Comparison of ENCODE assay signal across 23 mouse cellular contexts in genomic region chr2:92609704-92610379, GRCm38 (mm10). TPM values are rescaled to one million over a fixed set of nuclear protein-coding genes. Genes with fewer than 3 reads are reported as not detected.
DNase-seq lines count a peak whose midpoint lies in the region; ATAC-seq lines count a peak whose summit lies in the region.
"Had no signal": no experiment of that assay in that cellular context is flagged by ENCODE, and none has a peak within 500 bp of the region (broad histone marks: within the 10 kb centered on the region; RNA-seq: fewer than 3 reads in every experiment).

No protein-coding gene starts in this region.

- no peak for ATAC-seq in midbrain, embryonic 14.5 days (ENCODE audit: low FRiP score, low TSS enrichment)
- ATAC-seq: activated CD4-positive, CD25-positive, alpha-beta regulatory T cell, adult 4 months; CD4-positive, CD25-positive, alpha-beta regulatory T cell, adult 4 months; intestine, postnatal 0 days had no signal

- peaks cover 15% of the 10 kb centered on the region for H3K36me3 ChIP-seq in midbrain, embryonic 10.5 days
- H3K36me3 ChIP-seq in midbrain, embryonic 14.5 days (ENCODE audit: control insufficient read depth, insufficient read depth, low read length), result peaks cover 27% of the 10 kb centered on the region
- H3K36me3 ChIP-seq in embryonic facial prominence, embryonic 10.5 days (replicated peaks), result no peaks in the 10 kb centered on the region
- H3K36me3 ChIP-seq: heart, embryonic 10.5 days; limb, embryonic 10.5 days had no signal

- intact Hi-C loops in heart, postnatal 10 days (cut with DNase I), result loop anchor here (1.0 to 2.0 kb wide), 3 partner anchors 85 to 200 kb away; no protein-coding TSS in a partner anchor

- H3K4me3 ChIP-seq in midbrain, embryonic 10.5 days, result no peak overlapping the region
- no peak overlapping the region for H3K4me3 ChIP-seq in midbrain, embryonic 14.5 days (replicated peaks; ENCODE audit: low read depth, low read length)
- H3K4me3 ChIP-seq in embryonic facial prominence, embryonic 10.5 days, result no peak overlapping the region
- H3K4me3 ChIP-seq: embryonic facial prominence, embryonic 12.5 days; erythroblast, embryonic 14.5 days; heart, embryonic 10.5 days; hindbrain, embryonic 15.5 days; limb, embryonic 10.5 days; myocyte had no signal

- H3K4me1 ChIP-seq in midbrain, embryonic 10.5 days, result peaks cover 24% of the 10 kb centered on the region
- no peaks in the 10 kb centered on the region for H3K4me1 ChIP-seq in midbrain, embryonic 14.5 days (ENCODE audit: control insufficient read depth, insufficient read depth, low read length)
- H3K4me1 ChIP-seq in embryonic facial prominence, embryonic 10.5 days, result peaks cover 16% of the 10 kb centered on the region
- H3K4me1 ChIP-seq: embryonic facial prominence, embryonic 12.5 days had no signal

- 71% methylated on average over 3 of the region's 3 CpGs for WGBS in midbrain, embryonic 10.5 days
- 85% methylated on average over 3 of the region's 3 CpGs for WGBS in midbrain, embryonic 14.5 days
- WGBS in embryonic facial prominence, embryonic 10.5 days, result 84% methylated on average over 3 of the region's 3 CpGs

- H3K9me3 ChIP-seq in midbrain, embryonic 10.5 days (replicated peaks), result no peaks in the 10 kb centered on the region
- H3K9me3 ChIP-seq in midbrain, embryonic 14.5 days (ENCODE audit: control insufficient read depth, low read length), result no peaks in the 10 kb centered on the region
- no peaks in the 10 kb centered on the region for H3K9me3 ChIP-seq in embryonic facial prominence, embryonic 10.5 days
- H3K9me3 ChIP-seq: embryonic facial prominence, embryonic 12.5 days; heart, embryonic 10.5 days; hindbrain, embryonic 15.5 days; limb, embryonic 10.5 days had no signal

- H3K27ac ChIP-seq in midbrain, embryonic 10.5 days (replicated peaks), result 0 out of 2 replicates have a peak overlapping the region, but pooled peaks have one; percentile 53
- H3K27ac ChIP-seq in midbrain, embryonic 14.5 days (replicated peaks; ENCODE audit: low read depth, low read length), result no peak overlapping the region
- peak overlapping the region; percentile 14; the same call in 1 of the 2 replicates for H3K27ac ChIP-seq in embryonic facial prominence, embryonic 10.5 days (replicated peaks)
- H3K27ac ChIP-seq: embryonic facial prominence, embryonic 12.5 days; heart, embryonic 10.5 days; hindbrain, embryonic 15.5 days; limb, embryonic 10.5 days had no signal

- H3K27me3 ChIP-seq in midbrain, embryonic 10.5 days (ENCODE audit: low read depth, poor library complexity, severe bottlenecking), result peaks cover 71% of the 10 kb centered on the region
- no peaks in the 10 kb centered on the region for H3K27me3 ChIP-seq in midbrain, embryonic 14.5 days (ENCODE audit: control insufficient read depth, insufficient read depth, low read length)
- peaks cover 41% of the 10 kb centered on the region for H3K27me3 ChIP-seq in embryonic facial prominence, embryonic 10.5 days (replicated peaks; ENCODE audit: low read depth, poor library complexity, severe bottlenecking)
- H3K27me3 ChIP-seq: embryonic facial prominence, embryonic 12.5 days; hindbrain, embryonic 15.5 days had no signal

- no peak overlapping the region for H3K9ac ChIP-seq in midbrain, embryonic 14.5 days (replicated peaks; ENCODE audit: low read length)
- H3K9ac ChIP-seq: embryonic facial prominence, embryonic 12.5 days; hindbrain, embryonic 15.5 days; liver, postnatal 0 days had no signal

- H3K4me2 ChIP-seq in midbrain, embryonic 14.5 days (ENCODE audit: low read length), result no peak overlapping the region
- H3K4me2 ChIP-seq: embryonic facial prominence, embryonic 12.5 days; hindbrain, embryonic 15.5 days; midbrain, embryonic 11.5 days had no signal

- peak; percentile 41 to 47 for DNase-seq in cerebellum, postnatal 14 days
- no peak for DNase-seq in cerebellum, postnatal 4 days (ENCODE audit: low spot score in 2 of 2)
- DNase-seq in layer of hippocampus, postnatal 10 days (ENCODE audit: low spot score in 2 of 2), result peak; percentile 66 to 77
- DNase-seq in layer of hippocampus, adult 11-12 months (ENCODE audit: low spot score), result no peak
- DNase-seq in midbrain, embryonic 10.5 days (ENCODE audit: low spot score), result no peak
- no peak for DNase-seq in midbrain, embryonic 14.5 days
- DNase-seq in embryonic facial prominence, embryonic 10.5 days (ENCODE audit: low spot score), result no peak
- DNase-seq in heart, postnatal 10 days, result no peak
- DNase-seq: adrenal gland, postnatal 25 days; gastrocnemius, postnatal 25 days; liver, postnatal 0 days; lung, postnatal 4 days; thymus, postnatal 14 days had no signal

RNA-seq across cellular contexts. Expression of gene Chst1, which starts 10.3 kb away (rescaled TPM):
- total RNA-seq in layer of hippocampus, postnatal 10 days (2021), result 100 to 1,000 TPM; 157 to 159 TPM
- polyA plus RNA-seq in midbrain, embryonic 10.5 days (2016; fragmentation: Nextera tagmentation; extraction: Ambion mirVana), result 5.1 and 5.7 TPM in 2 replicates
- 25.2 and 26.1 TPM in 2 replicates for polyA plus RNA-seq in midbrain, embryonic 14.5 days (2014; fragmentation: Nextera tagmentation; extraction: Ambion mirVana)
- polyA plus RNA-seq in embryonic facial prominence, embryonic 10.5 days (2016; fragmentation: Nextera tagmentation; extraction: Ambion mirVana), result 2.5 TPM in 2 replicates
- total RNA-seq in heart, postnatal 10 days (2021), result 1 to 10 TPM; 6.1 to 6.5 TPM
- polyA plus RNA-seq: erythroblast, embryonic 14.5 days had no signal

Comparison
In these comparisons a context has a peak if more than half of its experiments do, and no peak if none do; other contexts are left out.
1. DNase-seq: peak in cerebellum, postnatal 14 days (2 of 2) and layer of hippocampus, postnatal 10 days (2 of 2); none in cerebellum, postnatal 4 days (0 of 2), layer of hippocampus, adult 11-12 months (single experiment), midbrain, embryonic 10.5 days (single experiment), midbrain, embryonic 14.5 days (single experiment), embryonic facial prominence, embryonic 10.5 days (single experiment) and heart, postnatal 10 days (0 of 2).